Mouse (Mus musculus) spleen, adult 2 months (tissue): ENCODE measurements around the gene Ncoa1. TPM values are rescaled to one million over a fixed set of nuclear protein-coding genes. Genes with fewer than 3 reads are reported as not detected.
"Not testable (repeated sequence)": the region's sequence is repeated elsewhere in the genome, so short reads cannot be mapped to it uniquely, and the experiment has no call there.

ENCODE experiments used
- DNase-seq, 2 experiments: peaks; one replicate each; pipeline versions ENCODE4 v3.0.0 to v3.0.0-alpha.2; 2012 to 2021; ENCODE audit warnings: low spot score in 2 of 2, low read depth in 1 of 2
- H3K27ac ChIP-seq: fragments of 200-500 bp; 2 replicates; pipeline ENCODE4 v1.5.1; 2012; ENCODE audit warnings: low read length, inconsistent platforms; ENCODE audit not compliant: insufficient read depth
- H3K27me3 ChIP-seq: fragments of 200-500 bp; 2 replicates; pipeline ENCODE4 v1.6.1; 2012; ENCODE audit warnings: mild to moderate bottlenecking, moderate library complexity, low read length, inconsistent platforms; ENCODE audit not compliant: control insufficient read depth, insufficient read depth
- H3K36me3 ChIP-seq: fragments of 200-500 bp; 2 replicates; pipeline ENCODE4 v1.6.1; 2012; ENCODE audit warnings: mild to moderate bottlenecking, low read length, inconsistent platforms; ENCODE audit not compliant: control insufficient read depth, insufficient read depth
- H3K4me1 ChIP-seq: fragments of 200-500 bp; 2 replicates; pipeline ENCODE4 v1.6.1; 2011; ENCODE audit warnings: inconsistent platforms; ENCODE audit not compliant: control insufficient read depth, insufficient read depth, insufficient read length
- H3K4me3 ChIP-seq: fragments of 200-500 bp; 2 replicates; pipeline ENCODE4 v1.5.1; 2011; ENCODE audit warnings: mild to moderate bottlenecking, inconsistent platforms; ENCODE audit not compliant: insufficient read depth, insufficient read length; ENCODE audit errors: extremely low read depth
- CTCF ChIP-seq: fragments of 200-500 bp; IDR thresholded peaks from 2 replicates; pipeline ENCODE4 v1.5.1; 2011; ENCODE audit warnings: mild to moderate bottlenecking, inconsistent platforms; ENCODE audit not compliant: insufficient read depth, insufficient read length, insufficient replicate concordance; ENCODE audit errors: extremely low read depth
- POLR2A ChIP-seq: fragments of 200-500 bp; IDR thresholded peaks from 2 replicates; pipeline ENCODE4 v1.6.1; 2011; ENCODE audit warnings: low read depth, low read length, inconsistent platforms
- WGBS: fragments of 180-500 bp; shearing (Covaris S2); methylation state at CpG from one replicate; pipeline ENCODE4 v1.1.7; 2018; 5-methylcytosine and 5-hydroxymethylcytosine counted together
- polyA plus RNA-seq: library from polyadenylated mRNA; depleted of rRNA; stranded (reverse); fragments of >200 nt; gene quantifications from 2 replicates; pipeline ENCODE4 v1.2.3, GENCODE M21; 2012

Ncoa1 gene
- polyA plus RNA-seq, 1 experiment = 14.7 TPM

DNA sequence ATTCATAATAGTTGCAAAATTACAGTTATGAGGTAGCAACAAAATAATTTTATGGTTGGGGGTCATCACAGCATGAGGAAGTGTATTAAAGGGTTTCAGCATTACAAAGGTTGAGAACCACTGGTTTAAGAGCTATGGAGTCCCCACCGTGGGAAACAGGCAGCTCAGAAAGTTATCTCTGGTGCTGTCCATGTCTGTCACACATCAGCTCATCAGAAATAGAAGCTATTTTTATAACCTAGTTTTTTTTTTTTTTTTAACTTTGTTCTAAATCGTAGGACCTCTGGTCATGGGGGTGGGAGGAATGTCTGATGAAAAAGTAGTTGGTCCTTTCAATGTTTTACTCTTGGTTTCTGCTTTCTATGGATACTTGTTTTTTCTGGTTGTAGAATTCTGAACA lies 233.2 kb downstream of the Ncoa1 start:
- Histone ChIP-seq H3K36me3 (peaks cover 2% of the 10 kb centered on the region; the same call in 1 of the 2 replicates), H3K4me3 (no peak overlapping the region), H3K4me1 (no peaks in the 10 kb centered on the region), H3K27ac (no peak overlapping the region), H3K27me3 (no peaks in the 10 kb centered on the region)
- TF ChIP-seq POLR2A (no peak), CTCF (no peak)
- no peak for DNase-seq
- WGBS = 76% methylated on average over 2 of the region's 2 CpGs

DNA sequence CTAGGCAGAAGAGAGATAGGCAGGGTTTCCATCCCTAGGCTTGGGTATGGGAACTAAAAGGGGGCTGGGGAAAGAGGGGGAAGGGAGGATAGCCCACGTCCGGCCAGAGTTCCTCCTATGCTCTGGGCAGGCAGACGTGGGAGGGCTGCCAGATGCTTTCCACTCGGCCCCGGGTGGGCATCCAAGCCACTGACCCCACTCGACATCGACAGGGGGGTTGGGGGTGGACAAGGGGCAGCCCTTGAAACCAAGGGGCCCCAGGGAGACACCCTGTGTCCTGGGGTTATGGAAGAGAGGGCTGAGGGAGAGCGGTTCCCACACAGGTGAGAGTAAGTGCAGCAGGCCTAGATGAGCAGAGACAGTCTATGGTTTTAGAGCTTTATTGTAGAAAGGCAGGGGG lies 236.7 kb downstream of the Ncoa1 start:
- H3K27me3 ChIP-seq, H3K36me3 ChIP-seq, H3K4me3 ChIP-seq, H3K27ac ChIP-seq, DNase-seq, H3K4me1 ChIP-seq: not testable (repeated sequence)
- WGBS = 85% methylated on average over 8 of the region's 8 CpGs

DNA sequence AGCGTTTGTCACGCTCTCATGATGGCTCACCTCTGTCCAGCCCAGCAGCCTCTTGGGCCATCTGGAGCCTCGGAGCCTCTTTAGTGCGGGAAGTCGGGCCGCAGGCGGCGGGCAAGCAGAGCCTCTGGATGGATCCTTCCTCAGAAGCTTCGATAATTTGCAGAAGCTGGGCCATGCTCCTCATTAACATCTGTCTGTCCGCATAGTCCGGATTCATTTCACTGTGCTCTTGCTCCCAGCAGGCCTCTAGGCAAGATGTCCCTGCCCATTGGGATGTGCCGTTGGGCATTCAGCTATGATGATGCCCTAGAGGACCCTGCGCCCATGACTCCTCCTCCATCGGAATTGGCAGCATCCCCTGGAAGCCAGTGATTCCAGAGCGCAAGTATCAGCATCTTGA lies 239.5 kb downstream of the Ncoa1 start:
- Histone ChIP-seq H3K36me3 (peaks cover 3% of the 10 kb centered on the region; the same call in 1 of the 2 replicates), H3K27ac (0 out of 2 replicates have a peak overlapping the region, but pooled peaks have one; percentile 21), H3K27me3 (no peaks in the 10 kb centered on the region), H3K4me3 (no peak overlapping the region), H3K4me1 (peaks cover 3% of the 10 kb centered on the region; the same call in 1 of the 2 replicates)
- WGBS = 92% methylated on average over 15 of the region's 15 CpGs
- TF ChIP-seq CTCF (no peak), POLR2A (no peak)
- DNase-seq = no peak

DNA sequence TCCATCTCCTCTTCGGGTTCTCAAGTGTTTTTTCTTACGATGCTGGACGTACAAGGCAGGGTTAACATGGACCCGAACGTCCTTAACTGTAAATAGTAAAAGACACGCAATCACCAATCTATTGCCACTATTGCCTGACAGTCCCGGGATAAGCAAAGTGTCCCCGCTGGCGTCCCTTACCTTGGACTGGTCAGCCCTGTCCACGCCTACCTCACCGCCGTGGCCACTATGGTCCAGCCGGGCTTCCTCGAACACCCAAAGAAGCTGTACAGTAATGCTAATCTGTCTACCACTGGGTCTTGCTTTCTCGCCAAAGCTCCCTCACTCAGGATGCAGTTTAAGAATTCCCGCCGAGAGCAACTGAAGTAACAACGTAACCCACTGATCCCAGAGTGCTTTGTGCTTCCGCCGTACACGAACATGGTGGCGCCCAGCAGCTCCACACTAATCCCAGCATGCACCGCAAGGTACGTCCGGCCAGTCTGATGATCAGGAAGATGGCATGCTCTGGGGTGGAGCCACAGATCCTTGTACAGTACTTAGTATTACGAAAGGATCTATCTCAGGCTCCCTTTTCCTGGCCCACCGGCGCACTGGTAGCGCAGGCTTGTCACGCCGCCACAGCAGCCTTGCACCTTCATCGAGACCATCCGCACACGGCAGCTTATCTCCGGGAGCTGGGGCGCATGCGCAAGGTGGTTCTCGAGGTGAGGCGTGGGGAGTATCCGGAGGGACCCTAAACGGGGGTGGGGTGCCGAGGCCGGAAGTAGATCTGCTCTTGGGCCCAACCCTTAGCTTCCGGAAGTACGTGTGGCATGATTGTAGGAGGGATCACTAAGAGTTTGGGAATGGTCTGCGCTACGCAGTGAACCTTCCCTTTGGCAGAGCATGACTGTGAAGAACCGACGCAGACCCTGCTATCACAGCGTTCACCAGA lies 243.1 kb downstream of the Ncoa1 start, which contains the start of the genes Ptrhd1 and Cenpo:
TSS of gene Ptrhd1 (plus strand) at position 456 of the 937 bp plus-strand sequence.
TSS of gene Cenpo (minus strand) at position 723 of the 937 bp plus-strand sequence.
- WGBS = under 1% methylated on average over 50 of the region's 50 CpGs
- peak within 1 kb of the TSS; percentile 98 for H3K27ac ChIP-seq
- H3K27me3 ChIP-seq = no peaks in the 10 kb centered on the region
- TF ChIP-seq CTCF (no peak), POLR2A (peak; percentile 76)
- peaks cover 5% of the 10 kb centered on the region; the same call in 1 of the 2 replicates for H3K36me3 ChIP-seq
- DNase-seq = peak; percentile 94 to 95
- peak within 1 kb of the TSS; percentile 75 for H3K4me3 ChIP-seq
- H3K4me1 ChIP-seq = peaks cover 3% of the 10 kb centered on the region; the same call in 1 of the 2 replicates

DNA sequence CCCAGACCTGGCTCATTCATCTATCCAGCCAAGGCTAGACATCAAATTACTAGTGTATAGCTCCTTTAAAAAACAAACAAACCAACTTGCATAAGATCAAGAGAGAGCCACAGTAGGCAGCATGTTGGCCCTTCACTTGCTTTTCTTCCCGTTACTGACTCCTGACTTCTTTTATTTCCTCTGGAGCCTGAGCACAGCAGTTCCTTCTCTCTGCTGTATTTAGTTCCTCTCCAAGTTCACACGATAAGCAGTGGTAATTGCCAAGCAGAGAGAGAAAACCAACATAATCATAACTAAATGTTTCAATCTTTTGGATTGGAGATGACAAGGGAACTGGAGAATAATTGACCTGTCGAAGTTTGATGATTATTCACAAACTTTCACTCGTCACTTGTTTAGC lies 244.2 kb downstream of the Ncoa1 start:
- Histone ChIP-seq H3K36me3 (peaks cover 7% of the 10 kb centered on the region), H3K27me3 (no peaks in the 10 kb centered on the region), H3K4me3 (no peak overlapping the region; the same call in 1 of the 2 replicates), H3K27ac (no peak overlapping the region), H3K4me1 (peaks cover 3% of the 10 kb centered on the region; the same call in 1 of the 2 replicates)
- DNase-seq = no peak
- 14% methylated on average over 4 of the region's 4 CpGs for WGBS
- TF ChIP-seq POLR2A = no peak
- TF ChIP-seq CTCF = no peak

DNA sequence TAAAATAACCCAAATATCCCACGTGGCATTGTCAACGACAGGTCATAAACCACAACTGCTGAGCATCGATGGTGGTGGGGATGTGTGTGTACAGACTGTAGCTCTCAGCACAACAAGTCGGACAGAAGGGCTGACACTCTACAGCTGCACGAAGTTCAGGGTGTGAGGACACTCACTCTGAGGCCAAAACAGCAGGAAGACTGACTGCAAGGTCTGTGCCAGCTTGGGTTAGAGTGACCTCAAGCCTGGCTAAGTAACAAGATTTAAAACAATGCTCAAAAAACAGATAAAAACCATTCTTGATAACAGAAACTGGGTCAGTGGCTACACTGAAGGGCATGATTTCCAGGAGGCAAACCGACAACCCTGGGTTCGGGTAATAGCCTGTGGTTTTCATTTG lies 246.8 kb downstream of the Ncoa1 start:
- WGBS = 91% methylated on average over 7 of the region's 7 CpGs
- Histone ChIP-seq H3K27me3 (no peaks in the 10 kb centered on the region), H3K36me3 (peaks cover 15% of the 10 kb centered on the region), H3K4me1 (peaks cover 3% of the 10 kb centered on the region; the same call in 1 of the 2 replicates), H3K4me3 (no peak overlapping the region), H3K27ac (no peak overlapping the region)
- TF ChIP-seq POLR2A (no peak), CTCF (no peak)
- DNase-seq = no peak

DNA sequence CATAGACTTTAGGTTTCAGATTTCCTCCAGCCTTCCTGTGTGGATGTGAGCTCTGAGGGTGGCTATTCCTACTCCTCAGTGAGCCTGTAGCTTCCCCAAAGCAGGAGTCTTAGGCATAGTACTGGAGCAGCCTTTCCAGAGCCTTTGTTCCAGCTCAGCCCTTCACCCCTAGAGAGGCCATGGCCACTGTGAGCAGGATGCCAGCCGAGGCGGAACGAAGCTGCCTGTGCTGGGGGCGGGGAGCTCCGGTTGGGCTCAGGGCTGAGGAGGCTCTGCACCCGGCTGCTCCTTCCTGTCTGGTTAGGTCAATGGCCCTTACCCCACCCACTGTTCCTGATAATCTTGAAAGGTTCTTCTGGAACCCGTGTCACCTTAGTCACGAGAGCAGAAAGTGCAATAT lies 264.1 kb downstream of the Ncoa1 start:
- Histone ChIP-seq H3K27ac (no peak overlapping the region), H3K36me3 (peaks cover 18% of the 10 kb centered on the region), H3K4me1 (peaks cover 7% of the 10 kb centered on the region; the same call in 1 of the 2 replicates), H3K4me3 (no peak overlapping the region), H3K27me3 (no peaks in the 10 kb centered on the region)
- WGBS = 79% methylated on average over 8 of the region's 8 CpGs
- TF ChIP-seq POLR2A (no peak), CTCF (no peak)
- no peak for DNase-seq
